Mouse (Mus musculus): ENCODE measurements around the gene Cers1.

DNA sequence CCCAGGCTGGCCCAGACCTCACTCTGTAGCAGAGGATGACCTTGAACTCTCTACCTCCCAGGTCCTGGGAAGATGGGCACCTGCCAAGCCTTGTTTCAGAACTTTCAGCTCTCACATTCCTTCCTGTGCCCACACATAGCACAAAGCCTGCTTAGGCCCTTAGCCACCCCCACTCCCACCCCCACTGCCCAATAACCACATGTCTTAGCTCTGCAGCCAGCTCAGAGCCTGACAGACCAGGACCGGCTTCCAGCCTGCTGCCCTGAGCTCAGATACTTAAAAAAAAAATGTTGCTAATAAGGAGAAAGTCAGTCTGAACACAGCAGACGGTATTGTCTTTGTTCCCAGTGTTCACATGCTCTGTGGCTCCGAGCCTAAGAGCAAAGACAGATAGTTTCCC, 34.6 kb upstream of the Cers1 start:
- TF ChIP-seq CTCF (IDR thresholded peaks at IDR 0.05; ENCODE audit: low read depth, low read length) = no peak
- no peak for TF ChIP-seq GATA1 (IDR thresholded peaks at IDR 0.05; ENCODE audit: borderline replicate concordance, low read length)

All from G1E (cell line).